Mouse (Mus musculus): ENCODE measurements at regions not wholly inside any gene's neighbourhood (a gene's known extent, or its start where the extent isn't known, plus 50 kb on each side); places are given as distances from the start of the nearest gene placed in this dataset.
A peak's percentile ranks its signal among the peaks of the same experiment; 100 is the strongest.

DNA sequence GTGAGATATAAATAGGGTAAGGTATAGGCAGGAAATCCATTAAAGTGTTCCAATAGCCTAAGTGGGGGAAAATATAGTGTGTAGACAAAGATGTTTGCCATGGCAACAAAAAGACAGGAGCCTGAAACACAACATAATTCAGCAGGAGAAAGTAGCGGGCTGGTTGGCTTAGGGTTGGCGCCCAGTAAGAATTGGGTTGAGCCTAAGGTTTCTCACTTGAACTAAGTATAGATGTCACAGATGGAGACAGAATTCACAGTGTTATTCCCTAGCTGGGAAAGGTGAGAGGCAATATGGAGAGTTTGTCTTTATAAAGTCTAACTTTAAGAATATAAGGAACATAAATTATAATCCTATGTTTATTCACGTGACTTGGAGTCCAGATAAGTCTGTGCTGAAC is 64.8 kb upstream of the Ogfrl1 start:
- no peak for DNase-seq (ENCODE audit: low spot score in 2 of 2)

DNA sequence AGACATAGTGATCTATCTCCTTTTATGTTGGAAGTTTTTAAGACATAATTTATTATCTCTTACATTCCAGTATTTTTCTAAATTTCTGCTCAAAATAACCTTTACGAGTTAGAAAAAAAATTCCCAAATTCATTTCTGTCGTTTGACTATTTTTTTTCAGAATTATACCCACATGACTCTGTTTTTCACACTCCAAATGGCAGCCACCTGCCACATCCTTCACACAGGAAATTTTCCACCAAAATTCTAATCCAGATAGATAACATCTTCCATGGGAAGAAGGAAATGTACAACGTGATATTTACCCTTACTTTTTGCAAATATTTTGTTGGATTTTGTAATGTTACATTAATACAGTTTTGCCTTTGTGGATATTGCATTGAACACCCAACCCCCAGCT is 66.5 kb upstream of the Ogfrl1 start:
- DNase-seq (ENCODE audit: low spot score in 2 of 2) = peak in 1 of 2 experiments; percentile 71

DNA sequence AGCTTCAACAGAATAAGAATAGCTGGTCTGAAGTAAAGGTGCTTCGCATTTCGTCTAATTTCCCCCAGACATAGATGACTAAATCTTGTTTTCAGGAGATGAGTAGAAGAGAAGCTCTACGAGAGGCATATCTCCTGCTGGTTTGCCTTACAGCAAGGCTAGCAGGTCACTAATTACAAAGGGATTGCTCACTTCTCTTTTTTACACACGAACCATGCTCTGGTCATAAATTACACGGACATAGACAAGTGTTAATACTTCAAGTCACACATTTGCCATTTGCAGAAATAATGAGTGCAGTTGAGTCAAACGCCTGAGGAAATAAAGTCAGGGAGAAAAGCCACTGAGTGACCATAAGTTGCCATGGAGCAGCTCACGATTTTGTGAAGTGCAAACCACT is 68.8 kb upstream of the Ogfrl1 start:
- no peak for DNase-seq (ENCODE audit: low spot score in 2 of 2)

DNA sequence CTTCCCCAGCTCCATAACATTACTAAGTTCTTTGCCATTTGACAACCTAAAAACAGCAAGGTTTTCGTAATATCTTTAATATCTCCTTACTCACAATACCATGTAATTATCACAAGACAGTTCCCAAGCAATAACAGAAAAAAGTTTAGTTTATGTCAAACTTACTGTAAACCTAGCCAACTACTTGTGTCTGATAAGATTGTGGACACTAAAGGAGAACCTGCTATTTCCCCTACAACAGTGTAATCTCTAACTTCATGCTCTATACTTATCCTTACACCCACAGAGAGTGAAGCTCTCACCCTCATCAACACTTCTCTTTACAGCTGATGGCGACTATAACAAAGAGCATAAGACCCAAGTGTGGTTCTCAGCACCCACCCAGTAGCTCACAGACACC is 69.8 kb upstream of the Ogfrl1 start:
- no peak for DNase-seq (ENCODE audit: low spot score in 2 of 2)

DNA sequence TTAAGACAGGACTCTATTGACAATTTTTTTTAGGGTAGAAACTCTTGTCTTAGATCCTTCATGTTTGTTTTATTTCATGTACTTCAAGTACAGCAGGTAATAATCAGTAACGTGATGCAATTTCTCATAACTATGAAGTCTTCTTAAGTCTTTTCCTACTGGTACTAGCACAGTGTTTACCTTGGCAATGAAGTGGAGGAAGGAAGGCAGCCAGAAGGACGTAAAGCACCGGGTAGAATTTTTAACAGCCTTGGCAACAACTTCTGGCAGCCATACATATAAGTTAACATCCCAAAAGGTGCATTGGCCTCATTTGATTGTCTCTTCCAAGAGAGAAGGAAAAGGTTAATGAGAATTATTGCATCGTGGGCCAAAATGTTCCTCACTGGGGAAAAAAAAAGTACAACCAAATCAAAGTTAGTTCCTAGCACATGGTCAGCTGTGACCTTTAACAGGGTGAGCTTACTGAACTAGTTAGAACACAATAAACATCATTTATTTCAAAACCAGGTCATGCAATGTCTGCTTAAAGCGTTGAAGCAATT is 83.3 kb upstream of the Ogfrl1 start:
- no peak for DNase-seq (ENCODE audit: low spot score in 2 of 2)

DNA sequence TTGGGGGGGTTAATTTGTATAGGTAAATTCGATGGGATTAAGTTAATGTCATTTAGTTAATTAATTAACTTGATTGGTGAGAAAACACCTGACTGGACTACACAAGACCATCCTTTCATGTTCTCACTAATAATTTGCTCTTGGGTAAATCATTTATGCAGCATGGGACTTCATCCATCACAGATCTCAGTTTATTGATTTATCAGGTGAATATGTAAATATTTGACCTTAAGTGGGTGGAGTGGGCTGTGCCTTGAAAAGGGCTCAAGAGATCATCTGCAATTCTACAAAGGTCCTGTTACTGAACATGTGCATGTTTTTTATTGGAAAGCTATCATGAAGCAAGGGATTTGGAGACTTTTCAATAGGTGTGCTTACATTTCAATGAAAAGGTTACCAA is 87.0 kb upstream of the Ogfrl1 start:
- DNase-seq (ENCODE audit: low spot score in 2 of 2) = no peak

DNA sequence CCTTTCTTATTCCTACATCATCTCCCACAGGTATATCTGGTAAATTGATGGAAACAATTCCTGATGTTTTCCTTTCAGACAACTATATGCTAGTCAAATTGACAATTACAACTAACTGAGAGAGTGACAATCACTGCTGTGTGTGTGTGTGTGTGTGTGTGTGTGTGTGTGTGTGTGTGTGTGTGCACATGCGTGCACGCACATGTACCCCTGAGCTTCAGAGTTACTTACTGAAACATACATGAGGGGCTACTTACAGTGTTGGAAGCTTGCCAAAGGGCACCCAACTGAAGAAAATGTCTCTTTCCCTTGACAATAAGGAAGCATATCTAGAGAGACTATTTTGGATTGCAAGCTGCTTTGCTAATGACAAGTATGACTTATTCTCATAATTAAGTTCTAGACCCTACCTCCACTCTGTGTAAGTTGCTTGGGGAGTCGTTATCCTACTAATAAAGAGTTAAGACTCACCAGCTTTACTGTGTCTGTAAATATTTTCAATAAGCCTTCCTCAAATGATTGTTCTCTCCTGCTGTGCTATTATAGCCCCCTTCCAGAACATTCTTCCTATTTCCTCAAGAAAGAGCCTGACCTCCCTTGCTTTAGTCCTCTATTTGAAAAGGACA is 87.7 kb upstream of the Ogfrl1 start:
- no peak for DNase-seq (ENCODE audit: low spot score in 2 of 2)

DNA sequence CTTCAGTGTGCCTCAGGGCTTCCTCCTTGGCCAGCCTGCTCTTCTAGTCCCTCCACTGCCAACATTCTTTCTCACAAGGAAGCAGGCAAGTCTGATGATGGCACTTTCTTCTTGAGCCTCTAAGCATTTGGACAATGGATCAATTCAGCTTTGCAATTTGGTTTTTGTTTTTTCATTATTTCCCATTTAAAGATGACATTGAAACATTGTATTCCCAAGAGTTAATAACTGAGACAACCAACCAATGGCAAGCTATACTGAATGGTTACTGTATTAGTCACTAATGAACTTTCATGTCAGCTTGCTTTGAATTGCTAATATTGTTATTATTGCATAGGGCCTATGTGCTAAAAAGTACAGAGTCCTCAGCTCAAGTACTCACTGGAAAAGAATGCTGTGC is 89.5 kb upstream of the Ogfrl1 start:
- DNase-seq (ENCODE audit: low spot score in 2 of 2) = no peak

DNA sequence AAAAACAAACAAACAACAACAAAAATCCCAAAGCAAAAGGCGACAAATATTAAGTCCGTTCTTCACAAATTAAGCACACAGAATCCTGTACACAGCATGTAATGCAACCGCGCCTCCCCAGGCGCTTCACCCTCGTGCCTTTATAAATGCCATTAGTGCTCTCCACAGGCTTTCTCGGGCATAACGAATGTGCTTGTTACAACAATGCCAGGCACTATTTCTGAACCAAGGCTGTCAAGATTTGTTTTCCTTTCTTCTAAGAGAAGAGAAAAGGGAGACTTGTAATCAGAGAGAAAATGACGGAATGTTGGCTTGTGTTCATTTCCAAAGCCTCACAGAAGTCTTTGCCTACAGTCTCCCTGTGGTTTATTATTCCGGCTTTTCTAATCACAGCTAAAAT is 93.1 kb upstream of the Ogfrl1 start:
- peak; percentile 24 to 34 for DNase-seq (ENCODE audit: low spot score in 2 of 2)

DNA sequence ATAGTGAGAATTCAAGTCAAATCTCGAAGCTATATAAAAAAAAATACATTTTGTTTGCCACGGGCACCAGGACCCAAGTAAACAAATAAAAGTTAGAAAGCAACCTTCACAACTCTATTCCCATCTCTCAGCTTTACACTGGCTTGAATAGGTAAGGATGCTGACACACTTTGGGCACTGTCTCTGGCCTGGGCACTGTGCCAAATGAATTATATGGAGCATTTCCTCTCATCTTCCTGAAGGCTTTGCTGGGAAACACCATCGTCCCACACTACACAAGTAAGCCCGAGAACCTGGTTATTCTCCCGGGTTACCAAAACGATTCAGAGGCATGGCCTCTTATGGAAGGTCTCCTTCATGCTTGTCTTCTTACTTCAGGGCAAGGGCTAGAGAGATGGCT is 93.5 kb upstream of the Ogfrl1 start:
- DNase-seq (ENCODE audit: low spot score in 2 of 2) = no peak

DNA sequence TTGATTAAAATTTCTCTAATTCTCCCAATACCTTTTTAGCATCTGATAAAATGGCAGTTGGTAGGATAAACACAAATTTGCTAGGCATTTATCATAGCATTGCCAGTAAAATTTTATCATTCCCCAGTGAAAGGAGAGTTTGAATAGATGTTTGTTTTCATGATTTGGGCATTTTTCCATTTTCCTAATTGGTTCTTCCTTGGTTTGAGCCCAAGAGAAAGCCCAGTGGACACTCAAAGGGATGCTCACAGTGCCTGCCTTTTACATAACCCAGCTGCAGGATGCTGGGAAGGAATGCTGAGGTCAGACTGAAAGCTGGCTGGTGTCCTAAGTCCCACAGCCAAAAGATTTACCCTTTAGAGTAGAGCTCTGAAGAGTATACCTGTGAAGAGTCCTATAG is 95.4 kb upstream of the Ogfrl1 start:
- DNase-seq (ENCODE audit: low spot score in 2 of 2) = no peak

DNA sequence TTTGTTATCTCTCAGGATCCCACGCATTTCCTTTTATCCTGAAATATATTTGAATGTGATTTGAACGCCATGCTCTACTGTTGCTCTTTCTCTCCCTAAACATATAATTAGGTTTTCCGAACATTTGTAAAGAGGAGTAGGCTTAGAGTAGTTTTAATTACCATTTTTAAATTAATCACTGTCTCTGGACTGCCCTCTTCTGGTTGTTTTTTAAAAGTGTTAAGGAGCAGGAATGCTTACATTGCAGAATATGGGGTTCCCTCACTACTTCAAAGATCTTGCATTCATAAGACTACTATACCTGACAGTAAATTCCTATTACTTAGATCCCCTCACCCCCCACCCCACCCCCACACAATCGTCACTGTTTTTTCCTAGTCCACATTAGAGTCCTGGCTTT is 97.8 kb upstream of the Ogfrl1 start:
- peak in 1 of 2 experiments; percentile 54 for DNase-seq (ENCODE audit: low spot score in 2 of 2)

DNA sequence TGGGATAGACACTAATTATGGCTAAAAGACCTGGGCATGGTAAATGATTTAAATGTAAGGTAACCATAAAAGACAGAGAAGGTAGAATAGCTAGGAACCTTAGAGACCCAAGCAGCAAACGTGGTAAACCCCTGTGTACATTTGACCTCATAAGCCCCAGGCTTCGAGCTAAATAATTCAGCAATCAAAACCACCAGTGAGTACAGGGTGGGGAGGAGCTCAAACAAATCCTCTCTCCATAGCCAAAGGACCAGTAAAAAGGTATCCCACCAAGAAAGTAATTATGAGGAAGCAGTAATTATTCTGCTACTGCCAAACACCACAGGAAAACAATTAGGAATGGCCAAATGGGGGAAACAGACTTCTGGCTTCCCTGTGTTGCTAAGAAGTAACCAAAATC is 122.5 kb upstream of the Ogfrl1 start:
- no peak for DNase-seq (ENCODE audit: low spot score in 2 of 2)

DNA sequence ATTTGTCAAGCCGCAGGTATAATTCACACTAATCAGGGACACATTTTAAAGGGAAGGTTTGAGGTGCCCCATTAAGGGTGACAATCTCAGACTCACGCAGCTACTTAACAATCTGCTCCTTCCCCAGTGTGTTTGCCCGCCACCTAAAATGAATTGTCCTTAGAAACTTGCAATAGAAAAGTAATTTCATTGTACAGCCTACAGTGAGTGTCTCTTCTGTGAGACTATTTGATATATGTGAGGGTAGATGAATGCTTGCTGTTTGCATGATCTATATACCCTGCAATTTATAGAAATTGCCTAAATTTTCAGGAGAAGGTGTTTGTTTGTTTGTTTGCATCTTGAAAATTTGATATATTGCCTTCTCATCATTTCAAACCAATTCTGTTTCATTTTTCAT is 135.1 kb upstream of the Ogfrl1 start:
- no peak for DNase-seq (ENCODE audit: low spot score in 2 of 2)

DNA sequence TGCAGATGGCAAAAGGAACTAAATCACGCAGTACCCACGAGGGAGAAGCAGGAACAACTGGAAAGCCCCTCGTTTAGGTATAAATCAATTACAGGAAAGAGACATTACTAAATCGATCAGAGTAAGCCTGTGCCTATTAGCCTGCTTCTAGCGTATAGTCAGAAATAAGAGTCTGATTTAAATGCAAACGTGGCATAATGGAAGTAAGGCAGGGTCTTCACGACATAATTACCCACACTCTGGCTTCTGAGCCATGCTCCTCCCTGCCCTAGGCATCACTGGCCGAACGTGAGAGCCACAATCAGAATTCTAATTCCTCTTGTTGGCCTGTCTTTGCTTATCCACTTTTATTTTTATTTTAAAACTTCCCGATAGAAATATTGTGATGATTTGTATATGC is 139.0 kb upstream of the Ogfrl1 start:
- no peak for DNase-seq (ENCODE audit: low spot score in 2 of 2)

DNA sequence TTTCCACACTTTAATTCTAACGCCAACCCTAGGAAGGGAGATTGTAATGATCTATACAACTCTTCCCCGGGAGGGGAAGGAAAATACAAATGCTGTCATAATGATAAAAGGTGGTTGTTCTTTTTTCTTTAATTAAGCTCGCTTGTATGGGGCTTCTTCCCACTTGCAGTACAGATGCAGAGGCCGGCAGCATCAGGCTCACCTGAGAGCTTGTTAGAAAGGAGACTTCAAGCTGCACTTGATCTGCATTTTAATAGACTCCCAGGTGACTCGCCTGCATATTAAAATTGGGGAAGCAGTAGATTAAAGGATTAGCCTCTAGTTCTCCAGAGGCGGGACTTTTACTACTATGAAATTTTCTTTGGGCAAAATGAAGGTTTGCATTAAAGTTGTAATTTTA is 140.8 kb upstream of the Ogfrl1 start:
- DNase-seq (ENCODE audit: low spot score in 2 of 2) = no peak

DNA sequence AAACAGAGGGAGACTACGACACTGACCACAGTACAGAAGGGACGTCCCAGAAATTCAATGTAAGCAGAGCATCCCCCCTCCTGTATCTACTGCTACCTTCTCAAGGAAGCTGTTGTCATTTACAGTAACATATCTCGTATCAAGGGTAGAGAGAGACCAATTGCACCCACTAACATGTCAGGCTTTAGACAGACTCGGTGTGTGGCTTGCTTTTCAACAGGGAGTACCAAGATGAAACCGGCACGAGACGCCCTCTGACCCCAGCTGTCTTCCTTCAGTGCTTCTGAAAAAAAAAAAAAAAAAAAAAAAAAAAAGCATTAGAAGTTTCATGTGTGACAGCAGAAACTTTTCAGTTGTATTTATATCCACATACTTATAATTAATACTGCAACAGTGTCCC is 143.0 kb upstream of the Ogfrl1 start:
- no peak for DNase-seq (ENCODE audit: low spot score in 2 of 2)

DNA sequence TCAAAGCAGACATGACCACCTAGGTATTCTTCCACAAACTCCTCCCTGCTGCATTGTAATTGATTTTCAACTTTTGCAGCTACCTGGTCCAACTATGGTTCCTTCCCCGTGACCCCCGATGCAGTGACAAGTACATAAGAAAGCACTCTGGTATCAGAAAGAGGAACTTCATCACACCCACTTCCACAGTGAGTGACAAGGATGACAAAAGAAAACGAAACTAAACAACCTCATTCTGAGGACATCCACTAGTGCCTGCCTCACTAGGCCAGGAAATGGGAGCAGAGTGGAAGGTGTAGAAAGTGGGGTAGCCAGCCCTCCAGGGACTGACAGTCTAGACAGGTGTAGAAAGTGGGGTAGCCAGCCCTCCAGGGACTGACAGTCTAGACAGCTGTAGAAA is 158.2 kb upstream of the Ogfrl1 start:
- no peak for DNase-seq (ENCODE audit: low spot score in 2 of 2)

DNA sequence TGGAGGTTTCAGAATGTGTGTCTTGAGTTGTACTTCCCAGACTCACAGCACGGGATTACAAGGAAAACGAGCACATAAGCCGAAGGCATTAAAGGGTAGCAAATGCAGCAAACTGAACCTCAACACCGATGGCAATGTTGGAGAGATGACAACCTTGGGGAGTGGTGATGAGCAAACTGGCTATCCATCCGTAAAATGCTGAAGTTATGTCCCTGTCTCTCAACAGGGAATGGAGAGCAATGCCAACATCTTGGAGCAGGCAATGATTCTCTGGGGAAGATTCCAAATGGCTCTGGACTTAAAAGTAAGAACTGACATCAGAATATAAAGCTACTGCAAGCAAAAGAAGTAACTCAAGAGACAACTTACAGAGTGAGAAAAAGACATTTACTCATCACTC is 170.5 kb upstream of the Ogfrl1 start:
- no peak for DNase-seq (ENCODE audit: low spot score in 2 of 2)

DNA sequence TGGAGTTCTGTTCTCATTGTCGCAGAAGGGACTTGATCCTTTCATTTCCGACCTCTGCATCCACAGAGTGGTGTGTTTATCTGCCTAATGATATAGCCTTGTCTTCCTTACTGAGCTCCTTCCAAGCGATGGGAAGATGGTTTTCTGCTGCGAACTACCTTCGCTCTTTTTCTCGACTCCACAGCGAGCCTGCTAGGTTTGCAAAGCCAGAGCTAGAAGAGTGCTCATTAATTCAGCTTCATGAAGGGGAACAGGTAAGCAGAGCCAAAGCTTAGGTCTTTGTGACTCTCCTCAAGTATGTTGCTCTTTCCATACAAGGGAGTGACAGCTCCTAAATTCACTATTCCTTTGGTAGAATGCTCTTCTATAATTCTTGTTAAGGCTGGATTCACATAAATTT is 176.9 kb upstream of the Ogfrl1 start:
- DNase-seq (ENCODE audit: low spot score in 2 of 2) = no peak

DNA sequence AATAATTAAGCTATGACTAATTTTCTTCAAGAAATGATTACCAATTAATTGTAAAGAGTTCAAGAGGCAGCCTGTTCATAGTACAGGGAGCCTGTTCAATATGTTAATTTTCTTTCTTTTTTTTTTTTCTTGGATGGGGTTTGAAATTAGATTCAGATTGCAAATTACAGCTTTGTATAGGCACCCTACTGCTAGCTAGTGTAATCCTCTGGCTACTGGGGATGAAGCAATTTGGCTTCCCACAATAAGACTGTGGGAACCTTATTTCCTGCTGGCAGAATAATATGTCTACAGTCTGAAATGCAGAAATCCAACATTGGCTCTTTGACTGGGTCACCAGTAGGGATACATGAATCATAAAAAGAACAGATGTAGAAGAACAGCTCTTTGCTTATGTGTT is 177.4 kb upstream of the Ogfrl1 start:
- DNase-seq (ENCODE audit: low spot score in 2 of 2) = no peak

DNA sequence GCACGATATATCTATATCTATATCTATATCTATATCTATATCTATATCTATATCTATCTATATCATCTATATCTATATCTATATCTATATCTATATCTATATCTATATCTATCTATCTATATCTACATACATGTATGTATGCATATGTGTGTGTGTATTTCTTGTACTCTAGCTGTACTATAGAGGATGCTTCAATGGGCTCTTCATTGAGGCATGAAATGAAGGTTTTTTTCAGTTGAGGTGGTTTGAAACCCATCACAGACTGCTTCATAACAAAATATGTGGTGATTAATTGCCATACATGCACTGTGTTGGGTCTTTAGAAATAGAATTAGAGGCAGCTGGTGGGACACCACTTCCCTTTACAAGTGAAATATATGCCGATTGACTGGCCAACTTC is 177.9 kb upstream of the Ogfrl1 start:
- no peak for DNase-seq (ENCODE audit: low spot score in 2 of 2)

DNA sequence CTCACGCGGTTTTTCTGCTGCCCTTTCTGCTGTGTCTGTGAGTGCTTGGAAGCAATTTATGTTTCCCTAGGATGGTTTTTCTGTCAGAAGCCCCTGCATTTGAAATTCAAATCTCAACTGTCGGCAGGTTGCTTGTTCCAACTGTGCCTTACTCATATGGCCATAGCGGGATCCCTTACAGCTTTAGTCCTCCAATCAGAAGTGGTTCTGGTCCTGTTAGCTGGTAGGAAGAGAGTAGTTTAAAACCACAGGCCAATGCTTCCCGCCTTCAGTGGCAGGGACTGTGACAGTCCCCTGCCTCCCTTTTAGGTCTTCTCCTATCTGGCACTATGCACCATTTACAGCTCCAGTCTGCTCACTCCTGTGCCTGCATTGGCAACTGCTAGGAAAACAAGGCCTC is 178.6 kb upstream of the Ogfrl1 start:
- no peak for DNase-seq (ENCODE audit: low spot score in 2 of 2)

DNA sequence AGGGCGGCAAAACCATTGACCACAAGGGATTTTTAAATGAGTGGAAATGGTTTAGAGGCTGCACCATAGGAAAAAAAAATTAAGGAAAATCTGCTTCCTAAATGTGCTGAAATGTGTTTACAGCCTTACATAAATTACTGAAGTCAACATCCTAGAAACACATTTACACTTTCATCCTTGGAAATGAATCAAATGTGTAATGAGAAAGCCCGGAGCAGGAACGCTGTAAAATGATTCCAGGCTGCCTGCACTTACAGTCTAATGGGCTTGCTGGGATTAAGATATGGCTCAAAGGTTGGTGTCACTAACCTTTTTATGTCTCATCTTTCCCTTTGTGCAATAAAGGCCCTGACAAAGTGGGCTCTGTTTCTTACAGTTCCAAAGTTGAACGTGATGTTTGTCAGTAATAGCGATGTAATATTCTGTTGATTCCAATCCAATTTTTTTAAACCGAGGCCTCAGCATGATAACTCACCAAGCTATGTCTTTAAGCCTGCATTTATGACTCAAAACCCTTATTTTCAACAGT is 172.1 kb upstream of the B3gat2 start:
- DNase-seq (ENCODE audit: low spot score in 2 of 2) = no peak

All from layer of hippocampus, postnatal 14 days (tissue).